Mouse (Mus musculus) lung, adult 18-20 months (tissue): Measurements from ENCODE around the gene Eif4a2.
"Not testable (repeated sequence)": the region's sequence is repeated elsewhere in the genome, so short reads cannot be mapped to it uniquely, and the experiment has no call there.

Experiments
- DNase-seq, 2 experiments: peaks; one replicate each; pipeline ENCODE4 v3.0.0; 2022; ENCODE audit warnings: mixed read lengths in 2 of 2

The Eif4a2 gene

GRCm38 (mm10) chr16:23107231-23107942 lies at the start of gene Eif4a2:
Eif4a2 (plus strand) TSS chr16:23107444.
- DNase-seq = peak; percentile 91 to 92

GRCm38 (mm10) chr16:23057668-23058447 lies 49.4 kb upstream of the Eif4a2 start, which contains the start of gene Kng1:
Kng1 (plus strand) TSS chr16:23057865.
- DNase-seq = not testable (repeated sequence)

DNA sequence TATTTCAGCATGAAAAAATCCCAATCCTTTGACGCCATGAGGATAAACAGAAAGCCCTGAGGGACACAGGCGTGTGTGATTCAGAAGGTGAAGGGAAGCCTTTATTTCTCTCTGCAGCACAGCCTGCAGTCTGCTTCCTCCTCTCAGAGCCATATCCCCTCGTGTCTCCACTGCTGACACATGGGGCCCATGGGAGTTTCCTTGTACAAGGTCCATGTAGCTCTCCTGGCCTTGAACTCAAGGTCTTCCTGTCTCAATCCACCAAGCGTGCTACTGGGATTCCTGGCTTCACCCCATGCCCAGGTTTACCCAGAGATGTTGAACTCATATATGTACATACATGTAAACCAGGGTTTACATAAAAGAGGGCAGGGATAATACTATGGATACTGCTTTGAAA lies 47.6 kb upstream of the Eif4a2 start:
- DNase-seq = not testable (repeated sequence)

DNA sequence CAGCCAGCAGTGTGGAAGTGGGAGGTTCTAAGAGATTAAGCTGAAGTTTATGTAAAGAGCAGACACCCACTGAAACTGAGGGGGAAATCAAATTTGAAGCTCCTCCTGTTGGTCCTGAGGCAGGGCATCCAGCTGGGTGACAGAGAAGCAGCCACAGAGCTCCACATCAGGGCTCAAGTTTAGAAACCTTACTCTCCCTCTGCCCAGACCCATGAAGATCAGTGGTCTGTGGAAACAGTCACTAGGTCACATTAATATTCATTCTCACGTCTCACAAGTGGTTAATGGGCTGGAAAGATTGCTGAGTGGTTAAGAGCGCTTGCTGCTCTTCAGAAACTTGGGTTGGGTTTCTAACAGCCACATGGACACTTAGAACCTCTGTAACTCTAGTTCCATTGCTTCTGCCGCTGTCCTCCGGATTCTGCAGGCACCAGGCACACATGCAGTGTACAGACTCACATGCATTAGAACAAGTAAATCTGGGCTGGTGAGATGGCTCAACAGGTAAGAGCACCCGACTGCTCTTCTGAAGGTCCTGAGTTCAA lies 46.4 kb upstream of the Eif4a2 start:
- DNase-seq = not testable (repeated sequence)

- DNase-seq = not testable (repeated sequence)
These were observed 29.7 kb upstream of the Eif4a2 start for GRCm38 (mm10) chr16:23077516-23077915.

DNA sequence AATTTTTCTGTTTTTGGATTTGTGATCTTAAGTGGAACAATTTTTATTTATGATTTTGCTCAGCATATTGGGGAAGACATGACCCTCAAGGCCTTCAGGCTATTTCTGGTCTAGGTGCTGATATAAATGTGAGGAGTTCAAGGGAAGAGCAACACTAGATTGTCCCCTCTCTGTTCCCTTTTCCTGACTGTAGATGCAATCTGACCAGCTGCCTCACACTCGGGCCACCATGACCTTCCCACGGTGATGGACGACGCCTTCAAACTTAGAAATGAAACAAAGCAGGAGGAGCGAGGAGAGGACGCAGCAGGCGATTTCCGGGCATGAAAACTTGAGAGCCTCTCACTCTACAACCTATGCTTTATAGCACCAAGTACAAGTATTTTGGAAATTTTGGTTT lies 20.1 kb upstream of the Eif4a2 start:
- not testable (repeated sequence) for DNase-seq

- not testable (repeated sequence) for DNase-seq
These were observed 19.5 kb upstream of the Eif4a2 start for GRCm38 (mm10) chr16:23087712-23088111.

DNA sequence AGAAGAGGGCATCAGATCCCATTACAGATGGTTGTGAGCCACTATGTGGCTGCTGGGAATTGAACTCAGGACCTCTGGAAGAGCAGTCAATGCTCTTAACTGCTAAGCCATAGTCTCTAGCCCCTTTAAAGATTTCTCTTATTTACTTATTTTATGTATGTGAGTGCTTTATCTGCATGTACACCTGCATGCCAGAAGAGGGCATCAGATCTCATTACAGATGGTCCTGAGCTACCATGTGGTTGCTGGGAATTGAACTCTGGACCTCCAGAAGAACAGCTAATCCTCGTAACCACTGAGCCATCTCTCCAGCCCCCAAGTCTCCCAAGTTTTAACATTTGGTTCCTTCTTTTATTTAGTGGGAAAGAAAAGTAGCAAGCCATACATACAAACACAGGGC lies 18.8 kb upstream of the Eif4a2 start:
- not testable (repeated sequence) for DNase-seq

- DNase-seq = not testable (repeated sequence)
These were observed 15.9 kb upstream of the Eif4a2 start for GRCm38 (mm10) chr16:23091345-23091744.

- no peak for DNase-seq
These were observed 13.8 kb upstream of the Eif4a2 start for GRCm38 (mm10) chr16:23093321-23093953.

DNA sequence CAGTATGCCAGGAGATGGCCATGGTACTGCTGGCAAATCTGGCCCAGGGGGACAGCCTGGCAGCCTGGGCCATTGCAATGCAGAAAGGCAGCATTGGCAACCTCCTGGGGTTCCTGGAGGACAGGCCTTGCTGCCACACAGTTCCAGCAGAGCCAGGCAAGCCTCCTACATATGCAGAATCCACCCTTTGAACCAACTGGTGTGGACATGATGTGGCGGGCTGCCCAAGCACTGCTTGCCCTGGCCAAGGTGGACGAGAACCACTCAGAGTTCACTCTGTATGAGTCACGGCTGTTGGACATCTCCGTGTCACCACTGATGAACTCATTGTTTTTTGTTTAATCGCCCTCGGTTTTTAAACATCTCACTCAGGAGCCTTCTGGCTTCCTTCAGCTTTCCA lies 13.1 kb upstream of the Eif4a2 start:
- DNase-seq = no peak

GRCm38 (mm10) chr16:23095581-23095980 lies 11.7 kb upstream of the Eif4a2 start:
- DNase-seq = not testable (repeated sequence)

GRCm38 (mm10) chr16:23096886-23097285 lies 10.4 kb upstream of the Eif4a2 start:
- DNase-seq = not testable (repeated sequence)

- DNase-seq = not testable (repeated sequence)
These were observed 9.7 kb upstream of the Eif4a2 start for GRCm38 (mm10) chr16:23097290-23098104.

DNA sequence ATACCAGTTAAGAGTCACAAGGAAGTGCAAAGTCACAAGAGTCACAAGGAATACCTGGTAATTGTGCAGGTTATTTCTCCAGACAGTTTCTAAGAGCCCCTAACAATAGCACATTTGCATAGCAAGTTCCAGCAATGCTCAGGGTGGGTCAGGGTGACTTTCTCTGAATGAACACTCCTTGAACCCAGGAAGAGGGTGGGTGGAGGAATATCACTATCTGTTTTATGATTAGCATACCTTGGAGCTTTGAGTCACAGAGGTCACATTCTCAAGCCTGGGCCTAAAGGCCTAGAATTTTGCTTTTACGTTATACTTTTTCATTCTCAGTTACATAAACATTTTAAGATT lies 9.2 kb upstream of the Eif4a2 start:
- not testable (repeated sequence) for DNase-seq

DNA sequence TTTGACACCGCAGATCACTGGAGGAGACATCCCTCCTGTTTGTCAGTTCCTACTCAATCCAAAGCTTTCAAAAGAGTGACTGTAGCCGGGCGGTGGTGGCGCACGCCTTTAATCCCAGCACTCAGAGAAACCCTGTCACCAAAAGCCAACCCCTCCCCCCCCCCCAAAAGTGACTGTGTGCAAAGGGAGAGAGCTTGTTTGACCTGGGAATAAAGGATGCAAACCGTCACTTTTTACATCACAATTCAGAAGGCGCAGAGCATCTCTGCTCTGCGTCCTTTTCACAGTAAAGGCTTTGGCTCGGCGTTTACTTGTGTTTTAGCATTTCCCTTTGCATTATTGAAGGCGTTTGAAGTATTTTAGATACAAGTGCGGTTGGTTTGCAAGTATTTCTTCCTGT lies 7.6 kb upstream of the Eif4a2 start:
- DNase-seq = no peak

DNA sequence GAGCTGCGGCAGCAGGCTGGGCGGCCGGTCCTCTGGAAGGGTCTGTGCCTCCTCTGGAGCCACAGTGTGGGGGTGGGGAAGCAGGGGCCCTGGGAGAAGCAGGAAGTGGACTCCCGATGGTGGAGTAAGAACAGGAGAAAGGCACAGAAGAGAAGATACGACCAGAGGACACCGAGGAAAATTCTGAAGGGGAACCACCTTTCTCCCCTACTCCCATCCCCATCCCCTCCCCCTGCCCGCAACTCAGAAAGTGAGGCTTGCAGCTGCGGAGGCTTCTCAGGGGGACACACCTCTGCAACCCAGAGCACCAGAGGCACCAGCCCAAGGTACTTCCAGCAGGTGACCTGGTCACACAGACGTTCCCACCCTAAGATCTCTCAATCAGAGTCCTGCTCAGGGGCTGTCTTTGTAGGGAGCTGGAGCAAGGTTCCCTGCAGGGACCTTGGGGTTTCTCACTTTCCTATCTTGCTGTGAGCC lies 7.1 kb upstream of the Eif4a2 start:
- DNase-seq = no peak

DNA sequence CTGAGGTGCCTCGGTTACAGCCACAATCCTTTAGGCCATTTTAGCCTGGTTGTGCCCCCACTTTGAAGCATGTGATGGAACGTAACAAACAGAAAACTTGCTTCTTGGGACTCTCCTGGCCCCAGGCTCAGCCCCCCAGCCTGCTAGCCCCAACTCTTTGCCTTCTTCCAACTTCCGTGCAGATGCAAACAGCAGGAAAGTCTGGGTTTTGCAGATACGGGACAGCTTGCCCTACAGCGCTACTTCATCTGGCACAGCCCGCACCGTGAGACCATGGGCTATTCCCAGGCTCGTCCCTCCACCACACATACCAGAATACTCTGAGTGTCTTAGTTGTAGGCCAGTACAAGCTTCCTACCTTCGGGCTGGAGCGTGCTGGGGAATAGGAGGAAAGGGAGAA lies 6.6 kb upstream of the Eif4a2 start:
- DNase-seq = no peak

DNA sequence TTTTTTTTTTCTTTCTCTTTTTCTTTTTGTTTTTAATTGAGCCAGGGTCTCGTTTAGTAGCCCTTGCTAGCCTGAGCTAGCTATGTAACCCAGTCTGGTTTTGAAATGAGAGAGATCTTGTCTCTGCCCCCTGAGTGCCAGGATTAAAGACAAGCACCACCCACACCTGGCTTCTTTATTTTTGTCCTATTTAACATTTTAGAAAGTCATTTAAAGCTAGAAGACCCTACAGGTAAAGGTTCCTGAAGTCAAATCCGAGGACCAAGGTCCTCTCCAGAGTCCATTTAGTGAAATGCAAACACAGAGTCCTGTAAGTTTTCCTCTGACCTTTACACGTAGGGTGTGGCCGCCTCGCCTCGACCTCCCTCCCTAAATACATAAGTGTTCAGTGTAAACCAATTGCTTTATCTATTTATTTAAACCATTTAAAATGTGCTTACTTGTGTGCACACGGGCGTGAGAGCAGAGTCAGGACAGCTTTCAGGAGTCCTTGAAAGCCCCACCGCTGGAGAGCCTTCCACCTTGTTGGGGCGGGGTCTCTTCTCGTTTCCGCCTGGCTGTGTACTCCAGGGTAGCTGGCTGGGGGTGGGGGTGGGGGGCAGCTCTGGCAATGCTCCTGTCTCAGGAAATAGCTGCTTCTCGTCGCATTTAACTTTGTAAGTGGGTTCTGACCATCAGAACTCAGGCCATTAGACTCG lies 4.8 kb upstream of the Eif4a2 start:
- DNase-seq = no peak

DNA sequence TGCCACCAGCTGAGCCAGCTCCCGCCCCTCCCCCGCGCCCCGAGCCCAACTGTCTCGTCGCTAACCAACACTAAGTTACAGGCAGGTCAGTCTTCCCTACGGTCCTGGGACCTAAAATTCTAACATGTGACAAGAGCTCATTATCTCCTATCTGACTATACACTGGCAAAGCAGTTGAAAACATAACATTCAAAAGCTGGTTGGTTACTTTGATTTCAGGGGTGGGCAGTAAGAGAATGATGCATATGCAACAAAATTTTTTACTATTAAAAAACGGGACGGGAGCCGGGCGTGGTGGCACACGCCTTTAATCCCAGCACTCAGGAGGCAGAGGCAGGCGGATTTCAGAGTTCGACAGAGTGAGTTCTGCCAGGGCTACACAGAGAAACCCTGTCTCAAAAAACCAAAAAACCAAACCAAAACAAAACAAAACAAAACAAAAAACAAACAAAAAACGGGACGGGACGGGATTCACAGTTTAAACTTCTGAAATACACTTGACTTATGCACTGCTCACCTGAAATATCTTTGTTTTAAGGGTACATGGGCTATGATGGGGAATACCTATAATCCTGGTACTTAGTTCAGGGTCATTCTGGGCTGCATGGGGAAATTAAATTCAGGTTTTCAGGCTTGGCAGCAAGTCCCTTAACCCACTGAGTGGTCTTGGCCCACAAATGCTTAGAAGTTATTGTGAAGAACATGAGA lies 4.1 kb upstream of the Eif4a2 start:
- DNase-seq = no peak

GRCm38 (mm10) chr16:23103841-23104240 lies 3.4 kb upstream of the Eif4a2 start:
- no peak for DNase-seq
